Mouse (Mus musculus) lung, adult 2 months (tissue): ENCODE measurements around the gene Ppil6. TPM values are rescaled to one million over a fixed set of nuclear protein-coding genes. Genes with fewer than 3 reads are reported as not detected.
"Not testable (repeated sequence)": the region's sequence is repeated elsewhere in the genome, so short reads cannot be mapped to it uniquely, and the experiment has no call there.

Source experiments
- DNase-seq: peaks from one replicate; pipeline ENCODE4 v3.0.0; 2022
- H3K4me1 ChIP-seq: fragments of 200-500 bp; 2 replicates; pipeline ENCODE4 v1.6.1; 2011; ENCODE audit warnings: low read length; ENCODE audit not compliant: control insufficient read depth, insufficient read depth
- H3K4me3 ChIP-seq: fragments of 200-500 bp; replicated peaks from 2 replicates; pipeline ENCODE3; 2011; ENCODE audit warnings: low read depth, mild to moderate bottlenecking, control low read depth, low read length; ENCODE audit errors: extremely low read depth
- CTCF ChIP-seq: fragments of 200-500 bp; IDR thresholded peaks from 2 replicates; pipeline ENCODE4 v1.5.1; 2011; ENCODE audit warnings: mild to moderate bottlenecking, low read length, control low read depth; ENCODE audit not compliant: insufficient read depth
- POLR2A ChIP-seq: fragments of 200-500 bp; IDR thresholded peaks from 2 replicates; pipeline ENCODE4 v1.6.1; 2011; ENCODE audit warnings: low read depth, mild to moderate bottlenecking, control low read depth, low read length, borderline replicate concordance; ENCODE audit errors: extremely low read depth
- WGBS: fragments of 180-500 bp; shearing (Covaris S2); methylation state at CpG from one replicate; pipeline ENCODE4 v1.1.7; 2018; 5-methylcytosine and 5-hydroxymethylcytosine counted together
- polyA plus RNA-seq: library from polyadenylated mRNA; depleted of rRNA; stranded (reverse); fragments of >200 nt; gene quantifications from 2 replicates; pipeline ENCODE4 v1.2.3, GENCODE M21; 2012

Ppil6 gene
- polyA plus RNA-seq, 1 experiment: 4.2 TPM

- TF ChIP-seq CTCF (no peak), POLR2A (no peak)
- H3K4me3 ChIP-seq: peak overlapping the region; percentile 81
- WGBS: under 1% methylated on average over 29 of the region's 29 CpGs
- peaks cover 14% of the 10 kb centered on the region for H3K4me1 ChIP-seq
- no peak for DNase-seq
These were observed 257 bp downstream of the Ppil6 start for GRCm38 (mm10) chr10:41490518-41490873.

GRCm38 (mm10) chr10:41491111-41491510 lies 872 bp downstream of the Ppil6 start:
- DNase-seq: no peak
- TF ChIP-seq POLR2A (no peak), CTCF (no peak)
- WGBS: 13% methylated on average over 4 of the region's 4 CpGs
- peaks cover 14% of the 10 kb centered on the region for H3K4me1 ChIP-seq
- H3K4me3 ChIP-seq: peak overlapping the region; percentile 12

- TF ChIP-seq POLR2A (no peak), CTCF (no peak)
- 37% methylated on average over 4 of the region's 4 CpGs for WGBS
- DNase-seq: no peak
- H3K4me1 ChIP-seq: no peaks in the 10 kb centered on the region
- no peak overlapping the region for H3K4me3 ChIP-seq
These were observed 10.7 kb downstream of the Ppil6 start for GRCm38 (mm10) chr10:41500941-41501340.

GRCm38 (mm10) chr10:41504996-41505395 lies 14.8 kb downstream of the Ppil6 start:
- DNase-seq: no peak
- WGBS: 89% methylated on average over 1 of the region's 1 CpGs
- H3K4me3 ChIP-seq: no peak overlapping the region
- TF ChIP-seq POLR2A (no peak), CTCF (no peak)
- no peaks in the 10 kb centered on the region for H3K4me1 ChIP-seq

GRCm38 (mm10) chr10:41505446-41505845 lies 15.2 kb downstream of the Ppil6 start:
- H3K4me3 ChIP-seq, DNase-seq, H3K4me1 ChIP-seq: not testable (repeated sequence)
- TF ChIP-seq CTCF: peak; percentile 87
- 5% methylated on average over 3 of the region's 3 CpGs for WGBS

- WGBS: 45% methylated on average over 2 of the region's 2 CpGs
- H3K4me1 ChIP-seq: no peaks in the 10 kb centered on the region
- H3K4me3 ChIP-seq: no peak overlapping the region
- TF ChIP-seq POLR2A (no peak), CTCF (peak; percentile 55; the same call in 1 of the 2 replicates)
- no peak for DNase-seq
These were observed 18.9 kb downstream of the Ppil6 start for GRCm38 (mm10) chr10:41509160-41509559.

GRCm38 (mm10) chr10:41514301-41514700 lies 24.1 kb downstream of the Ppil6 start:
- Histone ChIP-seq H3K4me1 (no peaks in the 10 kb centered on the region), H3K4me3 (no peak overlapping the region)
- no peak for DNase-seq
- no peak for TF ChIP-seq POLR2A
- no peak for TF ChIP-seq CTCF
- WGBS: 67% methylated on average over 4 of the region's 4 CpGs

- TF ChIP-seq CTCF: no peak
- no peak for TF ChIP-seq POLR2A
- no peak for DNase-seq
- no peaks in the 10 kb centered on the region for H3K4me1 ChIP-seq
- no peak overlapping the region for H3K4me3 ChIP-seq
These were observed 24.7 kb downstream of the Ppil6 start for GRCm38 (mm10) chr10:41514921-41515320.

- WGBS: under 1% methylated on average over 23 of the region's 23 CpGs
- Histone ChIP-seq H3K4me3 (peak overlapping the region; percentile 92), H3K4me1 (peaks cover 7% of the 10 kb centered on the region)
- TF ChIP-seq POLR2A: no peak
- peak; percentile 57 for TF ChIP-seq CTCF
- no peak for DNase-seq
These were observed 28.3 kb downstream of the Ppil6 start for GRCm38 (mm10) chr10:41518508-41518980.

- under 1% methylated on average over 69 of the region's 69 CpGs for WGBS
- peak within 1 kb of the TSS; percentile 92 for H3K4me3 ChIP-seq
- TF ChIP-seq POLR2A: peak; percentile 98
- no peak for TF ChIP-seq CTCF
These were observed 28.9 kb downstream of the Ppil6 start, which contains the start of gene Cd164 for GRCm38 (mm10) chr10:41518981-41519618. TSS of gene Cd164 (plus strand) at chr10:41519414.

More at GRCm38 (mm10) chr10:41518981-41519618, 28.9 kb downstream of the Ppil6 start, which contains the start of gene Cd164:
- DNase-seq: peak; percentile 91
- peaks cover 7% of the 10 kb centered on the region for H3K4me1 ChIP-seq
